In genomic region chr7:25855082-25855481, GRCm38 (mm10) we compare ENCODE assay signal across 9 mouse cellular contexts. TPM values are rescaled to one million over a fixed set of nuclear protein-coding genes. Genes with fewer than 3 reads are reported as not detected.
A peak's percentile ranks its signal among the peaks of the same experiment; 100 is the strongest.
DNase-seq lines count a peak whose midpoint lies in the region; ATAC-seq and TF ChIP-seq lines count a peak whose summit lies in the region.
"Had no signal": no experiment of that assay in that cellular context is flagged by ENCODE, and none has a peak within 500 bp of the region (broad histone marks: within the 10 kb centered on the region; RNA-seq: fewer than 3 reads in every experiment).

No protein-coding gene starts in this region.

- no peak overlapping the region for H3K9ac ChIP-seq in midbrain, embryonic 14.5 days (replicated peaks; ENCODE audit: low read length)
- no peak overlapping the region for H3K9ac ChIP-seq in midbrain, embryonic 15.5 days
- H3K9ac ChIP-seq in lung, embryonic 14.5 days, result no peak overlapping the region

- no peaks in the 10 kb centered on the region for H3K4me1 ChIP-seq in midbrain, embryonic 14.5 days (ENCODE audit: control insufficient read depth, insufficient read depth, low read length)
- no peaks in the 10 kb centered on the region for H3K4me1 ChIP-seq in midbrain, embryonic 15.5 days
- no peaks in the 10 kb centered on the region for H3K4me1 ChIP-seq in lung, embryonic 14.5 days (ENCODE audit: insufficient read depth)

- TF ChIP-seq CTCF in lung, embryonic 14.5 days (IDR thresholded peaks at IDR 0.05; ENCODE audit: low read depth), result peak; percentile 87

- 38% methylated on average over 8 of the region's 8 CpGs for WGBS in midbrain, embryonic 14.5 days
- WGBS in midbrain, embryonic 15.5 days, result 41% methylated on average over 8 of the region's 8 CpGs
- WGBS in lung, embryonic 14.5 days, result 32% methylated on average over 8 of the region's 8 CpGs

- H3K27ac ChIP-seq in midbrain, embryonic 14.5 days (replicated peaks; ENCODE audit: low read depth, low read length), result no peak overlapping the region
- H3K27ac ChIP-seq in midbrain, embryonic 15.5 days, result no peak overlapping the region
- no peak overlapping the region for H3K27ac ChIP-seq in lung, embryonic 14.5 days (ENCODE audit: low read depth)

- peak; percentile 56 for DNase-seq in midbrain, embryonic 14.5 days
- DNase-seq in adrenal gland, postnatal 25 days, result peak; percentile 68
- DNase-seq in frontal cortex, postnatal 36 days (ENCODE audit: low spot score in 2 of 2), result peak; percentile 53 to 56
- peak; percentile 75 for DNase-seq in kidney, postnatal 14 days
- DNase-seq in lung, embryonic 14.5 days, result peak; percentile 78
- DNase-seq in right cerebral cortex, postnatal 14 days, result peak; percentile 52
- peak; percentile 77 for DNase-seq in urinary bladder, postnatal 25 days (ENCODE audit: low spot score)

- no peak overlapping the region for H3K4me3 ChIP-seq in midbrain, embryonic 14.5 days (replicated peaks; ENCODE audit: low read depth, low read length)
- no peak overlapping the region for H3K4me3 ChIP-seq in midbrain, embryonic 15.5 days
- no peak overlapping the region for H3K4me3 ChIP-seq in lung, embryonic 14.5 days (ENCODE audit: low read depth, low read length)

- no peak overlapping the region for H3K4me2 ChIP-seq in midbrain, embryonic 14.5 days (ENCODE audit: low read length)
- no peak overlapping the region for H3K4me2 ChIP-seq in midbrain, embryonic 15.5 days
- no peak overlapping the region for H3K4me2 ChIP-seq in lung, embryonic 14.5 days

- no peaks in the 10 kb centered on the region for H3K36me3 ChIP-seq in midbrain, embryonic 14.5 days (ENCODE audit: control insufficient read depth, insufficient read depth, low read length)
- H3K36me3 ChIP-seq in midbrain, embryonic 15.5 days (replicated peaks), result no peaks in the 10 kb centered on the region
- no peaks in the 10 kb centered on the region for H3K36me3 ChIP-seq in lung, embryonic 14.5 days (ENCODE audit: insufficient read depth)

- no peaks in the 10 kb centered on the region for H3K9me3 ChIP-seq in midbrain, embryonic 14.5 days (ENCODE audit: control insufficient read depth, low read length)
- no peaks in the 10 kb centered on the region for H3K9me3 ChIP-seq in midbrain, embryonic 15.5 days
- H3K9me3 ChIP-seq in lung, embryonic 14.5 days (ENCODE audit: low read depth, low read length), result no peaks in the 10 kb centered on the region

- H3K27me3 ChIP-seq in midbrain, embryonic 14.5 days (ENCODE audit: control insufficient read depth, insufficient read depth, low read length), result no peaks in the 10 kb centered on the region
- H3K27me3 ChIP-seq in midbrain, embryonic 15.5 days (replicated peaks), result no peaks in the 10 kb centered on the region
- H3K27me3 ChIP-seq in lung, embryonic 14.5 days (ENCODE audit: insufficient read depth, low read length), result no peaks in the 10 kb centered on the region

- no peak for ATAC-seq in midbrain, embryonic 14.5 days (ENCODE audit: low FRiP score, low TSS enrichment)
- no peak for ATAC-seq in midbrain, embryonic 15.5 days (replicated peaks)
- ATAC-seq in lung, embryonic 14.5 days (ENCODE audit: insufficient read depth), result no peak

RNA-seq across cellular contexts. Expression of gene Cyp2s1, which starts 38.4 kb away (rescaled TPM):
- 1.4 and 2.1 TPM in 2 replicates for polyA plus RNA-seq in midbrain, embryonic 14.5 days (2014; fragmentation: Nextera tagmentation; extraction: Ambion mirVana)
- polyA plus RNA-seq in midbrain, embryonic 15.5 days (2015; fragmentation: Nextera tagmentation; extraction: Ambion mirVana), result 1.9 and 2.2 TPM in 2 replicates
- total RNA-seq in adrenal gland, postnatal 25 days (2021), result 2.5 and 2.9 TPM in 2 replicates
- 3.2 and 3.8 TPM in 2 replicates for polyA plus RNA-seq in lung, embryonic 14.5 days (2014; fragmentation: Nextera tagmentation; extraction: Ambion mirVana)

RNA-seq across cellular contexts. Expression of gene Cyp2b10, which starts 42.3 kb away (rescaled TPM):
- polyA plus RNA-seq in midbrain, embryonic 14.5 days (2014; fragmentation: Nextera tagmentation; extraction: Ambion mirVana), result not detected in 2 replicates
- polyA plus RNA-seq in midbrain, embryonic 15.5 days (2015; fragmentation: Nextera tagmentation; extraction: Ambion mirVana), result not detected in 2 replicates
- total RNA-seq in adrenal gland, postnatal 25 days (2021), result 4.3 and 8.9 TPM in 2 replicates
- 0.47 TPM in 1 of 2 replicates, not detected in the other for polyA plus RNA-seq in lung, embryonic 14.5 days (2014; fragmentation: Nextera tagmentation; extraction: Ambion mirVana)
- polyA plus RNA-seq: heart, embryonic 16.5 days had no signal
